Mouse (Mus musculus) thymus, adult 18-20 months (tissue): ENCODE measurements around the gene 1700080O16Rik.

Experiments used
- DNase-seq, 2 experiments: peaks; one replicate each; pipeline ENCODE4 v3.0.0; 2022; ENCODE audit warnings: mixed read lengths in 2 of 2

Gene 1700080O16Rik

GRCm38 (mm10) chrX:51972672-51973071 is at the start of gene 1700080O16Rik:
TSS of gene 1700080O16Rik (minus strand) at chrX:51972772.
- DNase-seq: no peak

DNA sequence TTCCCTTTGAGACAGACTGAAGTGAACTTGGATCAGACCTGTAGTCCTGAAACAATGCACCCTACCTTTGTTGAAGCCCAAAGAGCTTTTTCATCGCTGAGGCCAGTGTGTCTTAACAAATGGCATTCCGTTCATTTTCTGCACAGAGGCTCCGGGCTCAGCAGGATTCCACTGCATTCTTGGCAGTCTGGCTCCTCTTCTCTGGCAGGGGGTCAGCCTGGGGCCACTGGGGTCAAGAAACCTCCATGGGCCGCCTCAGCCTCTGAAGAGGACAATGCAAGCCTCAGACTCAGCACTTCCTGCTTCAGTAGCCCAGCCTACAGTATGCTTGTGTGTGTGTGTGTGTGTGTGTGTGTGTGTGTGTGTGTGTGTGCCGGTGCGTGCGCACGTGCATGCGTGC is 45.1 kb upstream of the 1700080O16Rik start:
- no peak for DNase-seq

GRCm38 (mm10) chrX:52000072-52000471 is 27.5 kb upstream of the 1700080O16Rik start:
- DNase-seq: no peak

DNA sequence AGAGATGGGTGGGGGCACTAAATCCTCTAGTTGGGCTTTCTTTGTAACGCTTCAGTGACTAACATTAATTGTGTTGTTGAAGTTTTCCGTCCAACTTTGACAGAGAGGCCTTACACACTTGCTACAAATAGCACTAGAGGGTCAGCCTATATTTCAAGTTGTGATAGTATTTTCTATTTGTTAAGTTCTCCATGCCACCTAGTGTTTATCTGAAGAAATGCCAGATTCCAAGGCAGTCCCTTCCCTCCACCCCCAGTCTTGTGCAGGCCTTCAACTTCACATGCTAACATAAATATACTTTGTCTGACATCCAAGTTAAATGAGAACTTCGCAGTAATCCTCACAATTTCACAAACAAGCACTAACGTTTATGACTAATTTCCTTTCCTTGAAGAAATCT is 26.9 kb upstream of the 1700080O16Rik start:
- DNase-seq: no peak

DNA sequence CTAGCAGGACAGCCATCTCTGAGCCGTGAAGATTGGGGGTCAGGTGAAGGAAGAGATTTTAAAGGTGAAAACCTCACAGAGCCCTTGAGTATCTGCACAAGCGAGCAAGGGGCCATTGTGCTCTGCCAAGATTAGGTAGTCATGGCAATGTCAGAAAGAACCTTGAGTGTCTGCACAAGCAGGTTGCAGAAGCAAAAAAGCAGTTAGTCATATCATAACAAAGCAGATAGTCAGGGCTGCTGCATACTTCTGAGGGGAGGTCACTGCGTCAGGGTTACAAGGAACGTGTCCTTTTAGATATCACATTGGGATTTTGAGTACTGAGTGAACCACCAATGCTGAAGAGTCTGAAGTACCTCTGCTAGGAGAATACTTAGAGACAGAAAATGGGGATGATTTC is 3.8 kb upstream of the 1700080O16Rik start:
- no peak for DNase-seq

- DNase-seq: no peak
These were observed 2.0 kb upstream of the 1700080O16Rik start for GRCm38 (mm10) chrX:51974618-51975017.

DNA sequence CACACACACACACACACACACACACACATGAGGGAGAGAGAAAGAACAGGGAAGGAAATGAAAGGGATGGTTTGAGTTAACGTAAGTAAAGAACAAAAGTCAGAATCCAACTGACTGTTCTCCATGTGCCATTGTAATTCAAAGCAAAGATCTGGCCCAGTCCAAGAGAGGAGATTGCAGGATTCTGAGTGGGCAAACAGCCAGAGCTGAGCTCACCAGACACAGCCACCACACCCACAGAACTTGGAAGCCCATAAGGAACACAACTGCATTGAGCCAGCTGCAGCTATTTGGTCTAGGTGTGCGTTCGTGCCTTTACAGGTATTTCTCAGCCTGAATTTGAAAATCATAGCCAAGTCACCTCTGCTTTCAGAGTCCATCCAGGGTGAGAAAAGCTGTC is 24.5 kb downstream of the 1700080O16Rik start:
- no peak for DNase-seq

DNA sequence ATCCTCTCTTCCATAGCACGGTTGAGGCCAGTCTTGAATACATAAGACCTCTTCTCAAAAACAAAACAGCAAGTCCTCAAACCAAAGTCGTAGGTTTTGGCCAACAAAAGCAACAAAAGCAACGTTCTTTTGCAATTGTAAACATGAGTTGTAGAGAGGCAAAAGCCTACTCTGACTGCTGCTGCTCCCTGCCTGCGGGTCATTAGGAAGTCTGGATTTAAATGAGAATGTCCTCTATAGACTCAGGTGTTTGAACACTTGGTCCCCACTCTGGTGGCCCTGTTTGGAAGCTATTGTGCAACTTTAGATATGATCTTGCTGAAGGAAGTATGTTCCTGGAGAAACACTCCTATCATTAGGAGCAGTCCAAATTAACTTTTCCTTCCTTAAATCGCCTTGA is 34.5 kb downstream of the 1700080O16Rik start:
- DNase-seq: no peak

GRCm38 (mm10) chrX:51919091-51919490 is 53.5 kb downstream of the 1700080O16Rik start:
- DNase-seq: no peak
